Mouse (Mus musculus): ENCODE data around the gene Aes.

DNA sequence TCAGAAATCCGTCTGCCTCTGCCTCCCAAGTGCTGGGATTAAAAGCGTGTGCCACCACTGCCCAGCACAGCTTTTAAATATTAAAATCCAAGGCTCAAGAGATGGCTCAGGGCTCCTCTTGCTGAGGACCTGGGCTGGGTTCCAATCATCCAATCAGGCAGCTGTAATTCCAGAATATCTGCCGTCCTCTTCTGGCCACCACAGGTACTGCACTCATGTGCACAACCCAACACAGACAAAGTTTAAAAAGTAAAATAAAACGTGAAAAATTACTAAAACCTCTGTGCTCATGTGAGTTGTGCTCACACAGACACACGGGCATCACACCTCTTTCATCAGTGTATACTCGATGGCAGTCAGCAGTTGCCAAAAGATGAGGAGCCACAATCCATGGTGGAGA, 22.6 kb upstream of the Aes start:
- no peak for TF ChIP-seq TAL1 (IDR thresholded peaks at IDR 0.05; ENCODE audit: low read length)
- no peak for TF ChIP-seq GATA1 (IDR thresholded peaks at IDR 0.05; ENCODE audit: low read length)
